Mouse (Mus musculus) stomach, embryonic 14.5 days (tissue): ENCODE measurements around the gene Atp6v1f. TPM values are rescaled to one million over a fixed set of nuclear protein-coding genes. Genes with fewer than 3 reads are reported as not detected.

Experiments
- ATAC-seq: fragments of 200-750 bp; cut with Nextera tagmentation; 2 replicates; pipeline ENCODE4 v1.8.0; 2017; ENCODE audit warnings: low read depth, moderate TSS enrichment; ENCODE audit not compliant: insufficient number of reproducible peaks, insufficient read depth, low FRiP score
- H3K27ac ChIP-seq: fragments of 300-500 bp; sonication (generic); 2 replicates; pipeline ENCODE4 v1.5.1; 2014; ENCODE audit warnings: mild to moderate bottlenecking, low read length, moderate library complexity, mixed read lengths
- H3K27me3 ChIP-seq: fragments of 300-500 bp; sonication (generic); 2 replicates; pipeline ENCODE4 v1.6.1; 2014; ENCODE audit warnings: low read length, control low read depth, mixed read lengths; ENCODE audit not compliant: control insufficient read depth, insufficient read depth
- H3K36me3 ChIP-seq: fragments of 300-500 bp; sonication (generic); 2 replicates; pipeline ENCODE4 v1.6.1; 2014; ENCODE audit warnings: mild to moderate bottlenecking, control low read depth, low read length, moderate library complexity, mixed read lengths; ENCODE audit not compliant: control insufficient read depth, insufficient read depth
- H3K4me1 ChIP-seq: fragments of 300-500 bp; sonication (generic); 2 replicates; pipeline ENCODE4 v1.6.1; 2014; ENCODE audit warnings: low read length, control low read depth, mixed read lengths; ENCODE audit not compliant: control insufficient read depth, insufficient read depth
- H3K4me2 ChIP-seq: fragments of 300-500 bp; sonication (generic); replicated peaks from 2 replicates; pipeline ENCODE4 v1.6.1; 2014; ENCODE audit warnings: low read depth, low read length, control low read depth
- H3K4me3 ChIP-seq: fragments of 300-500 bp; sonication (generic); 2 replicates; pipeline ENCODE4 v1.5.1; 2014; ENCODE audit warnings: low read depth, low read length, control low read depth
- H3K9ac ChIP-seq: fragments of 300-500 bp; sonication (generic); replicated peaks from 2 replicates; pipeline ENCODE4 v1.6.1; 2014; ENCODE audit warnings: low read depth, mild to moderate bottlenecking, control low read depth, low read length, moderate library complexity, mixed read lengths
- H3K9me3 ChIP-seq: fragments of 300-500 bp; sonication (generic); 2 replicates; pipeline ENCODE4 v1.6.1; 2016; ENCODE audit warnings: low read depth, low read length, control low read depth; ENCODE audit not compliant: control insufficient read depth
- WGBS: fragments of 180-500 bp; shearing (Covaris S2); extraction: QIAGEN DNeasy Blood & Tissue Kit; methylation state at CpG from one replicate; pipeline ENCODE4 v1.1.7; 2014; 5-methylcytosine and 5-hydroxymethylcytosine counted together
- polyA plus RNA-seq: library from polyadenylated mRNA; unstranded; fragments of >200 nt; fragmentation: Nextera tagmentation; extraction: Ambion mirVana; gene quantifications from 2 replicates; pipeline ENCODE4 v1.2.1, GENCODE M21; 2014

Atp6v1f gene
- polyA plus RNA-seq, 1 experiment from 2014 or later, result 266 TPM

DNA sequence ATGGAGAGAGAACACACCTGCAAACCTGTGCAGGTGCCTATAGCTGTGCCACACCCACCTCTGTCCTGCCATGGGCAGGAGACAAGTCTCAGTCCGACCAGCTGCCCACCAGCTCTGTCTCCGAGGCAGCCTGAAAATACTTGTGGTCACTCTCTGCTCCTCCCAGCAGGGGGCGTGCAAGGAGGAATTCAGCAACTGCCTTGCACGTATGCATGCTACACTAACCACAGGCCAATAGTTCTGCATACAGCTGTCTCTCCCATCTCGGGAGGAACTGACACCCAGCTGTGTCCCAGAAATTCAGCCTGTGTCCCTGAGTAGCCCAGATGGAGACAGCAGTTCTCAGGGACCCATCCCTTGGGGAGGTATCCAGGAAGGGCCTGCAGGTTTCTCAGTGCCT lies 49.6 kb downstream of the Atp6v1f start:
- 8% methylated on average over 5 of the region's 5 CpGs for WGBS
- ATAC-seq, result peak; percentile 21; the same call in 1 of the 2 replicates
- H3K4me2 ChIP-seq, result no peak overlapping the region

More for the DNA sequence above, 49.6 kb downstream of the Atp6v1f start:
- Histone ChIP-seq H3K4me3 (no peak overlapping the region), H3K9me3 (no peaks in the 10 kb centered on the region), H3K27me3 (no peaks in the 10 kb centered on the region), H3K27ac (no peak overlapping the region), H3K36me3 (no peaks in the 10 kb centered on the region), H3K9ac (no peak overlapping the region), H3K4me1 (peaks cover 9% of the 10 kb centered on the region; the same call in 1 of the 2 replicates)

Other genes with a start within 250 kb of the Atp6v1f start
- gene Hilpda, start 195.2 kb upstream of the Atp6v1f start, polyA plus RNA-seq, result 36.5 and 40.1 TPM in 2 replicates
- gene Fam71f2, start 188.1 kb upstream of the Atp6v1f start, polyA plus RNA-seq, result 0.60 and 0.68 TPM in 2 replicates
- not detected in 2 replicates for gene Fam71f1, start 148.6 kb upstream of the Atp6v1f start, polyA plus RNA-seq
- gene Calu, start 119.6 kb upstream of the Atp6v1f start, polyA plus RNA-seq, result 384 and 413 TPM in 2 replicates
- 1.3 and 1.5 TPM in 2 replicates for gene Opn1sw, start 79.2 kb upstream of the Atp6v1f start, polyA plus RNA-seq
- gene Ccdc136, start 71.4 kb upstream of the Atp6v1f start, polyA plus RNA-seq, result 22.0 and 29.5 TPM in 2 replicates
- 17.9 and 19.8 TPM in 2 replicates for gene Flnc, start 34.5 kb upstream of the Atp6v1f start, polyA plus RNA-seq
- gene Atp6v1fnb, start 3.7 kb downstream of the Atp6v1f start, polyA plus RNA-seq, result 0.64 TPM in 1 of 2 replicates, not detected in the other
- gene Kcp, start 40.2 kb downstream of the Atp6v1f start, polyA plus RNA-seq, result 25.0 and 30.4 TPM in 2 replicates
- gene Irf5, start 58.9 kb downstream of the Atp6v1f start, polyA plus RNA-seq, result 6.4 and 7.2 TPM in 2 replicates
- 91.3 and 92.2 TPM in 2 replicates for gene Tnpo3, start 142.2 kb downstream of the Atp6v1f start, polyA plus RNA-seq
- gene Tspan33, start 226.5 kb downstream of the Atp6v1f start, polyA plus RNA-seq, result 2.2 and 2.3 TPM in 2 replicates